Mouse (Mus musculus): ENCODE results near the gene 2410004B18Rik.

The 2410004B18Rik gene

DNA sequence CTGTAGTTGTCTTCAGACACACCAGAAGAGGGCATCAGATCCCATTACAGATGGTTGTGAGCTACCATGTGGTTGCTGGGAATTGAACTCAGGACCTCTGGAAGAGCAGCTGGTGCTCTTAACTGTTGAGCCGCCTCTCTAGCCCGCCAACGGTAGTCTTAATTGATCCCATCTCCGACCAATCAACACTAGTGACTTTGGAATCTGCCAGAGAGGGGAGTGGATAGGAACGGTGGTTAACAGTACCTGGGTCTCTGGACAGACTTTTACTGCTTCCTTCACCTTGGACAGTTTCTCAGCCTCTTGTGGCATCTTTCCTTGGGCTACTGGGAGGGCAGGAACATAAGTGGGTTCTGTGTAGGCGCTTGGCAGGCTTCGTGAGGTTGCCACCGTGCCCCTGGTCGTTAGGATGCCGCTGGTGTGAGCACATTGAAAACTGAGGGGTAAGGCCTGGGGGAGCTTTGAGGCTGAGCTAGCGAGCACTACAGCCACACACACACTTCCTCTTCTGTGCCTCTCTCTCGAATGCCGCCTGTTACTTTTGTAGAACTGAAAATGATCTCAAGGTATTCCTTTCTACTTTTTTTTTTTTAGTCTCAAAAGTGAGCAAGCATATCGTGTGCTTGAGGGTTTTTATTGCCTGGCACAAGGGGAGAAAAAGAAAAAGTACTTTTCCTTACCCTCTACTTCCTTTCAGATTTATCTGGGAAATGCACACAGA is 55.8 kb downstream of the 2410004B18Rik start:
- in situ Hi-C loops (cut with MboI, MseI), result no loop called here
